Comparison of ENCODE assay signal across 21 mouse cellular contexts in the genomic region with DNA sequence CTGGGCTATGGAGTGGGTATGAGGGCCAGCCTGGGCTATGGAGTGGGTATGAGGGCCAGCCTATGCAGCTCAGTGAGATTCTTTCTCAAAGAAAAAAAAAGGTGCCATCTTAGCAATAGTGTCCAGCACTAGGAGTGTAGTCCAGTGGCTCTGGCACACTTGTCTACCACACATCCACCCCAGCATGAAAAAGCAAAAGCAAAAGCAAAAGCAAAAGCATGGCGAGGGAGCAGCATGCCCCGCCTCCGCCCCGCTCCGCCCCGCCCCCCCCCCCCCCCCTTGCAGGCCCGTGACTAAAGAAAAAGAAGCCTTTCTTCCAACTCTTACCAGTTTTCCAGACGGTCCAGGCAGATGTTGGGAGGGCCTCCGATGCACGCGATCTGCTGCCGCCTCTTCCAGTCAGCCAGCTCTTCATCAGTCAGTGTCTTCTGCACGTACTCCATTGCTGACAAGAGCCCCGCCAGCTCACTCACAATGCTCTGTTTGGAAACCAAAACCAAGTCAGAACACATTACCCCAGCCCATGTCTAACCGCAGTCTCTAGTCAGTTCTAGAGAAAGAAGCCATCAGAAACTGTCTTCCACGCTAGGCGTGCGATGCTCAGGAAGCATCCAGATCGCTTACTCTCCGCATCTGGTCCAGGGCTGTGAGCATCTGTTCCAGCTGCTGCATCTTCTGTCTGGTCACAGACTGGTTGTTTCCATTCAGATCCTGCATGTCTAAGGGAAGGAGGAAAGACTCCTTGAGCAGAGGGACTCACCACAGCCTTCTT. TPM values are rescaled to one million over a fixed set of nuclear protein-coding genes. Genes with fewer than 3 reads are reported as not detected.
A peak's percentile ranks its signal among the peaks of the same experiment; 100 is the strongest.
DNase-seq lines count a peak whose midpoint lies in the region; ATAC-seq and TF ChIP-seq lines count a peak whose summit lies in the region.
"Had no signal": no experiment of that assay in that cellular context is flagged by ENCODE, and none has a peak within 500 bp of the region (broad histone marks: within the 10 kb centered on the region; RNA-seq: fewer than 3 reads in every experiment).

No protein-coding gene starts in this region.

- H3K4me1 ChIP-seq in intestine, postnatal 0 days (replicated peaks; ENCODE audit: control insufficient read depth, insufficient read depth, low read length), result no peaks in the 10 kb centered on the region
- H3K4me1 ChIP-seq in intestine, embryonic 15.5 days (replicated peaks), result no peaks in the 10 kb centered on the region
- H3K4me1 ChIP-seq: midbrain, embryonic 12.5 days had no signal

- 74% methylated on average over 15 of the region's 20 CpGs for WGBS in intestine, postnatal 0 days
- 67% methylated on average over 20 of the region's 20 CpGs for whole genome bisulfite sequencing in intestine, embryonic 15.5 days

- 0 out of 2 replicates have a peak, but pooled peaks have one; percentile 25 for ATAC-seq in intestine, postnatal 0 days
- ATAC-seq in intestine, embryonic 15.5 days, result no peak
- ATAC-seq in CD4-positive, CD25-positive, alpha-beta regulatory T cell, adult 4 months, result peak; percentile 95
- ATAC-seq in erythroblast, adult 5-6 weeks (replicated peaks; ENCODE audit: low FRiP score, poor library complexity, severe bottlenecking), result peak; percentile 42; the same call in 1 of the 2 replicates
- ATAC-seq in monocyte, adult 5-6 weeks (replicated peaks; ENCODE audit: insufficient number of reproducible peaks, low FRiP score, low TSS enrichment, poor library complexity, severe bottlenecking), result peak; percentile 65
- ATAC-seq: liver, postnatal 0 days had no signal

- no peak overlapping the region for H3K4me3 ChIP-seq in intestine, postnatal 0 days (ENCODE audit: low read depth, low read length)
- H3K4me3 ChIP-seq in intestine, embryonic 15.5 days (replicated peaks), result no peak overlapping the region
- H3K4me3 ChIP-seq: gastrocnemius, adult 2 months; midbrain, embryonic 12.5 days; myocyte had no signal

- H3K27ac ChIP-seq in intestine, postnatal 0 days (ENCODE audit: low read depth, low read length), result no peak overlapping the region
- no peak overlapping the region for H3K27ac ChIP-seq in intestine, embryonic 15.5 days
- H3K27ac ChIP-seq: gastrocnemius, adult 2 months; hindbrain, embryonic 14.5 days; midbrain, embryonic 12.5 days had no signal

- no peak overlapping the region for H3K4me2 ChIP-seq in intestine, postnatal 0 days (replicated peaks; ENCODE audit: low read depth)
- no peak overlapping the region for H3K4me2 ChIP-seq in intestine, embryonic 15.5 days (replicated peaks)
- H3K4me2 ChIP-seq: hindbrain, embryonic 14.5 days; midbrain, embryonic 12.5 days had no signal

- H3K9ac ChIP-seq in intestine, postnatal 0 days (ENCODE audit: low read depth, low read length), result no peak overlapping the region
- H3K9ac ChIP-seq in intestine, embryonic 15.5 days, result no peak overlapping the region
- H3K9ac ChIP-seq: hindbrain, embryonic 14.5 days; liver, postnatal 0 days; midbrain, embryonic 12.5 days had no signal

- H3K27me3 ChIP-seq in intestine, postnatal 0 days (replicated peaks; ENCODE audit: control insufficient read depth, insufficient read depth, low read length), result no peaks in the 10 kb centered on the region
- no peaks in the 10 kb centered on the region for H3K27me3 ChIP-seq in intestine, embryonic 15.5 days (replicated peaks)
- H3K27me3 ChIP-seq: midbrain, embryonic 12.5 days had no signal

- H3K9me3 ChIP-seq in intestine, postnatal 0 days (ENCODE audit: control insufficient read depth), result no peaks in the 10 kb centered on the region
- H3K9me3 ChIP-seq in intestine, embryonic 15.5 days, result no peaks in the 10 kb centered on the region

- H3K36me3 ChIP-seq in intestine, postnatal 0 days (ENCODE audit: control insufficient read depth, insufficient read depth), result peaks cover 74% of the 10 kb centered on the region
- H3K36me3 ChIP-seq in intestine, embryonic 15.5 days, result peaks cover 18% of the 10 kb centered on the region

- DNase-seq in urinary bladder, adult 2 months (ENCODE audit: low spot score), result no peak
- DNase-seq in embryo, embryonic 10 days (ENCODE audit: low spot score), result no peak
- no peak for DNase-seq in left cerebral cortex, adult 8-10 months (ENCODE audit: low spot score in 2 of 2)
- DNase-seq: adrenal gland, postnatal 14 days; B cell, adult 2 months; cerebellum, adult 9-11 months; embryo, embryonic 11 days; gastrocnemius, adult 2 months; kidney, adult 2 months; kidney, postnatal 14 days; liver, postnatal 0 days; lung, postnatal 14 days; retina, postnatal 1 day had no signal

- no peak for TF ChIP-seq CTCF in intestine, postnatal 0 days (IDR thresholded peaks at IDR 0.05; ENCODE audit: low read depth)

RNA-seq across cellular contexts. Expression of a gene that starts 34.6 kb away (rescaled TPM):
- polyA plus RNA-seq in intestine, postnatal 0 days (2015; fragmentation: Nextera tagmentation; extraction: Ambion mirVana), result 61.2 and 68.6 TPM in 2 replicates
- 45.8 and 48.9 TPM in 2 replicates for polyA plus RNA-seq in intestine, embryonic 15.5 days (2015; fragmentation: Nextera tagmentation; extraction: Ambion mirVana)
- 100 to 1,000 TPM; 105 to 122 TPM for polyA plus RNA-seq in CD4-positive, CD25-positive, alpha-beta regulatory T cell, adult 4 months (2017; shearing (Covaris generic))
- total RNA-seq in erythroblast, adult 5-6 weeks (2015; ENCODE audit: low replicate concordance), result 16.7 and 43.4 TPM in 2 replicates
- total RNA-seq in erythroblast, adult 5-6 weeks (2017; ENCODE audit: low replicate concordance), result 37.8 and 51.4 TPM in 2 replicates
- 328 to 413 TPM (median 368 TPM) in 3 replicates for total RNA-seq in monocyte, adult 5-6 weeks (2017)
- polyA plus RNA-seq in urinary bladder, adult 2 months (2012; rRNA removed), result 91.2 and 103 TPM in 2 replicates
- 10 to 100 TPM; 39.0 to 54.7 (median 46.3) TPM for total RNA-seq in left cerebral cortex, adult 8-10 months (2022)

RNA-seq across cellular contexts. Expression of a gene that starts 45.6 kb away (rescaled TPM):
- polyA plus RNA-seq in intestine, postnatal 0 days (2015; fragmentation: Nextera tagmentation; extraction: Ambion mirVana), result 4.8 TPM in 2 replicates
- polyA plus RNA-seq in intestine, embryonic 15.5 days (2015; fragmentation: Nextera tagmentation; extraction: Ambion mirVana), result 5.5 and 6.0 TPM in 2 replicates
- 10 to 100 TPM; 37.9 to 52.4 TPM for polyA plus RNA-seq in CD4-positive, CD25-positive, alpha-beta regulatory T cell, adult 4 months (2017; shearing (Covaris generic))
- total RNA-seq in erythroblast, adult 5-6 weeks (2015; ENCODE audit: low replicate concordance), result 4.8 and 7.3 TPM in 2 replicates
- 5.7 and 6.5 TPM in 2 replicates for total RNA-seq in erythroblast, adult 5-6 weeks (2017; ENCODE audit: low replicate concordance)
- total RNA-seq in monocyte, adult 5-6 weeks (2017), result 20.0 to 28.0 TPM (median 25.1 TPM) in 3 replicates
- polyA plus RNA-seq in urinary bladder, adult 2 months (2012; rRNA removed), result 9.0 and 11.4 TPM in 2 replicates
- total RNA-seq in left cerebral cortex, adult 8-10 months (2022), result 1 to 10 TPM; 2.0 to 2.8 (median 2.1) TPM

RNA-seq across cellular contexts. Expression of a gene that starts 54.2 kb away (rescaled TPM):
- 13.0 and 13.3 TPM in 2 replicates for polyA plus RNA-seq in intestine, postnatal 0 days (2015; fragmentation: Nextera tagmentation; extraction: Ambion mirVana)
- 24.2 and 26.8 TPM in 2 replicates for polyA plus RNA-seq in intestine, embryonic 15.5 days (2015; fragmentation: Nextera tagmentation; extraction: Ambion mirVana)
- polyA plus RNA-seq in CD4-positive, CD25-positive, alpha-beta regulatory T cell, adult 4 months (2017; shearing (Covaris generic)), result 10 to 100 TPM; 39.3 to 53.2 TPM
- total RNA-seq in erythroblast, adult 5-6 weeks (2015; ENCODE audit: low replicate concordance), result 6.9 and 14.8 TPM in 2 replicates
- total RNA-seq in erythroblast, adult 5-6 weeks (2017; ENCODE audit: low replicate concordance), result 6.7 and 10.3 TPM in 2 replicates
- 71.6 to 86.1 TPM (median 75.5 TPM) in 3 replicates for total RNA-seq in monocyte, adult 5-6 weeks (2017)
- 18.1 and 21.5 TPM in 2 replicates for polyA plus RNA-seq in urinary bladder, adult 2 months (2012; rRNA removed)
- 10 to 100 TPM; 26.8 to 30.9 (median 30.6) TPM for total RNA-seq in left cerebral cortex, adult 8-10 months (2022)
